ENCODE assay signal across 14 mouse cellular contexts in genomic region chr6:72369557-72369956, GRCm38 (mm10). TPM values are rescaled to one million over a fixed set of nuclear protein-coding genes. Genes with fewer than 3 reads are reported as not detected.
A peak's percentile ranks its signal among the peaks of the same experiment; 100 is the strongest.
DNase-seq lines count a peak whose midpoint lies in the region; ATAC-seq and TF ChIP-seq lines count a peak whose summit lies in the region.
"Had no signal": no experiment of that assay in that cellular context is flagged by ENCODE, and none has a peak within 500 bp of the region (broad histone marks: within the 10 kb centered on the region; RNA-seq: fewer than 3 reads in every experiment).

No protein-coding gene starts in this region.

- no peak overlapping the region for H3K4me2 ChIP-seq in forebrain, embryonic 12.5 days
- H3K4me2 ChIP-seq: forebrain, embryonic 13.5 days; hindbrain, embryonic 15.5 days; limb, embryonic 13.5 days; midbrain, embryonic 15.5 days had no signal

- H3K9ac ChIP-seq in MEL (ENCODE audit: control insufficient read depth, low read depth, low read length, poor library complexity, severe bottlenecking), result no peak overlapping the region
- no peak overlapping the region for H3K9ac ChIP-seq in forebrain, embryonic 12.5 days
- H3K9ac ChIP-seq: forebrain, embryonic 13.5 days; hindbrain, embryonic 15.5 days; limb, embryonic 13.5 days; midbrain, embryonic 15.5 days had no signal

- no peak overlapping the region for H3K27ac ChIP-seq in left cerebral cortex, adult 2 months
- no peak overlapping the region for H3K27ac ChIP-seq in MEL (ENCODE audit: control insufficient read depth, low read depth, low read length)
- no peak overlapping the region for H3K27ac ChIP-seq in forebrain, embryonic 12.5 days
- H3K27ac ChIP-seq: forebrain, embryonic 13.5 days; hindbrain, embryonic 15.5 days; limb, embryonic 13.5 days; midbrain, embryonic 15.5 days had no signal

- no peak for DNase-seq in left cerebral cortex, adult 2 months (ENCODE audit: extremely low spot score in 1 of 2, low spot score in 2 of 2)
- DNase-seq in left cerebral cortex, adult 8-10 months (ENCODE audit: low spot score in 2 of 2), result no peak
- no peak for DNase-seq in MEL (ENCODE audit: low read depth, low spot score)
- no peak for DNase-seq in urinary bladder, postnatal 14 days (ENCODE audit: low spot score)
- DNase-seq: cerebellum, adult 9-11 months; gastrocnemius, postnatal 25 days; layer of hippocampus, postnatal 36 days had no signal

- peak; percentile 57 for ATAC-seq in inflammation-experienced regulatory T-cells, adult 6 months
- no peak for ATAC-seq in forebrain, embryonic 12.5 days (ENCODE audit: low FRiP score)
- ATAC-seq: forebrain, embryonic 13.5 days; midbrain, embryonic 15.5 days had no signal

- no peak for TF ChIP-seq RAD21 in MEL (IDR thresholded peaks at IDR 0.05; ENCODE audit: low read depth, low read length)

- intact Hi-C loops in left cerebral cortex, adult 2 months (cut with DNase I), result no loop called here

- H3K36me3 ChIP-seq in E14TG2a.4 (ENCODE audit: insufficient read depth, low read length), result no peaks in the 10 kb centered on the region
- peaks cover 2 to 17% of the 10 kb centered on the region in 2 experiments; a peak in 3 of 4 replicates for H3K36me3 ChIP-seq in MEL (ENCODE audit: control insufficient read depth in 1 of 2, insufficient read depth in 2 of 2, low read length in 2 of 2)
- no peaks in the 10 kb centered on the region for H3K36me3 ChIP-seq in forebrain, embryonic 12.5 days (replicated peaks)
- H3K36me3 ChIP-seq: hindbrain, embryonic 15.5 days; limb, embryonic 13.5 days; midbrain, embryonic 15.5 days had no signal

- no peak for TF ChIP-seq EP300 in MEL (IDR thresholded peaks at IDR 0.05; ENCODE audit: low read depth in 1 of 2, low read length in 2 of 2)

- peaks cover 21% of the 10 kb centered on the region for H3K4me1 ChIP-seq in E14TG2a.4 (replicated peaks; ENCODE audit: low read depth, low read length)
- H3K4me1 ChIP-seq in MEL (ENCODE audit: control insufficient read depth in 1 of 2, insufficient read depth in 2 of 2, low read length in 2 of 2), result peaks cover 2 to 14% of the 10 kb centered on the region in 2 experiments; a peak in 3 of 4 replicates
- H3K4me1 ChIP-seq in forebrain, embryonic 12.5 days, result no peaks in the 10 kb centered on the region
- H3K4me1 ChIP-seq: forebrain, embryonic 13.5 days; hindbrain, embryonic 15.5 days; midbrain, embryonic 15.5 days had no signal

- peaks cover 14% of the 10 kb centered on the region for H3K27me3 ChIP-seq in E14TG2a.4 (ENCODE audit: insufficient read depth, low read length)
- H3K27me3 ChIP-seq in MEL (ENCODE audit: control insufficient read depth in 1 of 2, insufficient read depth in 2 of 2, low read length in 2 of 2), result no peaks in the 10 kb centered on the region
- H3K27me3 ChIP-seq in forebrain, embryonic 12.5 days, result peaks cover 10% of the 10 kb centered on the region; the same call in 1 of the 2 replicates
- H3K27me3 ChIP-seq: hindbrain, embryonic 15.5 days; limb, embryonic 13.5 days; midbrain, embryonic 15.5 days had no signal

- H3K9me3 ChIP-seq in E14TG2a.4 (ENCODE audit: low read length) (no peaks in the 10 kb centered on the region), MEL (replicated peaks; ENCODE audit: insufficient read depth, low read length) (no peaks in the 10 kb centered on the region)
- H3K9me3 ChIP-seq in forebrain, embryonic 12.5 days, result no peaks in the 10 kb centered on the region
- H3K9me3 ChIP-seq: forebrain, embryonic 13.5 days; hindbrain, embryonic 15.5 days; limb, embryonic 13.5 days; midbrain, embryonic 15.5 days had no signal

- peak; percentile 9 for TF ChIP-seq CTCF in left cerebral cortex, adult 2 months (IDR thresholded peaks at IDR 0.05)
- TF ChIP-seq CTCF in E14TG2a.4 (conservative IDR thresholded peaks at IDR 0.05; ENCODE audit: low read length) (peak; percentile 50), MEL (IDR thresholded peaks at IDR 0.05 in 2 of 3, conservative IDR thresholded peaks at IDR 0.05 in 1 of 3; ENCODE audit: control insufficient read depth in 1 of 3, insufficient read depth in 1 of 3, low read depth in 2 of 3, low read length in 3 of 3, poor library complexity in 1 of 3, severe bottlenecking in 1 of 3) (peak; percentile 7 to 40 (median 13); a peak in 4 of 6 replicates)

- peaks cover 18% of the 10 kb centered on the region for H3K79me2 ChIP-seq in MEL (ENCODE audit: control insufficient read depth, insufficient read depth, low read length, poor library complexity)

- H3K4me3 ChIP-seq in left cerebral cortex, adult 2 months, result no peak overlapping the region
- H3K4me3 ChIP-seq in E14TG2a.4 (replicated peaks; ENCODE audit: low read length) (peak overlapping the region; percentile 45; the same call in 1 of the 2 replicates), MEL (ENCODE audit: control insufficient read depth in 1 of 2, insufficient read depth in 1 of 2, low read depth in 2 of 2, low read length in 2 of 2) (no peak overlapping the region)
- no peak overlapping the region for H3K4me3 ChIP-seq in forebrain, embryonic 12.5 days (replicated peaks)
- H3K4me3 ChIP-seq: forebrain, embryonic 13.5 days; hindbrain, embryonic 15.5 days; limb, embryonic 13.5 days; midbrain, embryonic 15.5 days had no signal

- whole genome bisulfite sequencing in forebrain, embryonic 12.5 days, result 88% methylated on average over 4 of the region's 4 CpGs

- no peak for TF ChIP-seq POLR2A in MEL (IDR thresholded peaks at IDR 0.05; ENCODE audit: control insufficient read depth in 1 of 2, insufficient read depth in 1 of 2, low read depth in 1 of 2, low read length in 2 of 2, poor library complexity in 1 of 2)

TF ChIP-seq in MEL, 35 proteins besides CTCF, POLR2A, EP300 and RAD21 (continues in another document):
- TF ChIP-seq UBTF (IDR thresholded peaks at IDR 0.05; ENCODE audit: borderline replicate concordance, insufficient read depth, low read depth, low read length) (no peak), BHLHE40 (IDR thresholded peaks at IDR 0.05; ENCODE audit: borderline replicate concordance, low read depth, low read length) (no peak), MAFK (IDR thresholded peaks at IDR 0.05; ENCODE audit: borderline replicate concordance, low read depth, low read length) (no peak), ZC3H11A (IDR thresholded peaks at IDR 0.05; ENCODE audit: low read depth, low read length) (no peak), SIN3A (IDR thresholded peaks at IDR 0.05; ENCODE audit: low read length) (no peak), GATA1 (IDR thresholded peaks at IDR 0.05; ENCODE audit: low read depth, low read length) (no peak), RCOR1 (IDR thresholded peaks at IDR 0.05; ENCODE audit: low read depth, low read length) (no peak), MYB (IDR thresholded peaks at IDR 0.05; ENCODE audit: low read depth, low read length) (no peak), ETS1 (IDR thresholded peaks at IDR 0.05; ENCODE audit: low read depth, low read length) (no peak), CHD2 (IDR thresholded peaks at IDR 0.05; ENCODE audit: low read length) (no peak), MXI1 (IDR thresholded peaks at IDR 0.05; ENCODE audit: low read depth, low read length) (no peak), ELF1 (IDR thresholded peaks at IDR 0.05; ENCODE audit: low read depth, low read length) (no peak)

RNA-seq across cellular contexts. Expression of gene Rnf181, which starts 2.8 kb away (rescaled TPM):
- 10 to 100 TPM; 75.7 to 75.9 TPM for total RNA-seq in left cerebral cortex, adult 2 months (2021)
- total RNA-seq in left cerebral cortex, adult 8-10 months (2022), result 10 to 100 TPM; 76.4 to 85.1 (median 81.5) TPM
- 47.2 and 50.7 TPM in 2 replicates for total RNA-seq in MEL (2012; rRNA removed)
- 100 to 1,000 TPM; 107 to 268 TPM for polyA plus RNA-seq in MEL (2012; ENCODE audit: insufficient read depth in 1 of 2, insufficient read length in 2 of 2, low read depth in 1 of 2, low replicate concordance in 2 of 2, missing spikeins in 1 of 2)
- 100 to 1,000 TPM; 107 to 150 (median 144) TPM for polyA plus RNA-seq in inflammation-experienced regulatory T-cells, adult 6 months (2017; shearing (Covaris generic))
- 97.4 and 97.5 TPM in 2 replicates for polyA plus RNA-seq in forebrain, embryonic 12.5 days (2016; fragmentation: Nextera tagmentation; extraction: Ambion mirVana)

RNA-seq across cellular contexts. Expression of gene Vamp5, which starts 10.7 kb away (rescaled TPM):
- total RNA-seq in left cerebral cortex, adult 2 months (2021), result 1 to 10 TPM; 6.3 to 6.8 TPM
- total RNA-seq in left cerebral cortex, adult 8-10 months (2022), result 1 to 10 TPM; 4.4 to 8.6 (median 6.9) TPM
- total RNA-seq in MEL (2012; rRNA removed), result 490 and 593 TPM in 2 replicates
- 100 to 1,000 TPM in 1 of 2 experiments, not detected in 1; 465 TPM for polyA plus RNA-seq in MEL (2012; ENCODE audit: insufficient read depth in 1 of 2, insufficient read length in 2 of 2, low read depth in 1 of 2, low replicate concordance in 2 of 2, missing spikeins in 1 of 2)
- 10 to 100 TPM; 67.7 to 70.9 (median 69.7) TPM for polyA plus RNA-seq in inflammation-experienced regulatory T-cells, adult 6 months (2017; shearing (Covaris generic))
- polyA plus RNA-seq in forebrain, embryonic 12.5 days (2016; fragmentation: Nextera tagmentation; extraction: Ambion mirVana), result 6.0 and 7.6 TPM in 2 replicates

RNA-seq across cellular contexts. Expression of gene Tmem150a, which starts 14.3 kb away (rescaled TPM):
- total RNA-seq in left cerebral cortex, adult 2 months (2021), result 1 to 10 TPM; 8.0 to 9.7 TPM
- 10 to 100 TPM in 2 of 4 experiments, 1 to 10 TPM in 2; 8.9 to 12.8 (median 10.7) TPM for total RNA-seq in left cerebral cortex, adult 8-10 months (2022)
- total RNA-seq in MEL (2012; rRNA removed), result 0.15 and 0.16 TPM in 2 replicates
- 1 to 10 TPM in 1 of 2 experiments, not detected in 1; 2.5 TPM for polyA plus RNA-seq in MEL (2012; ENCODE audit: insufficient read depth in 1 of 2, insufficient read length in 2 of 2, low read depth in 1 of 2, low replicate concordance in 2 of 2, missing spikeins in 1 of 2)
- 1 to 10 TPM in 1 of 3 experiments, under 1 TPM in 2; 0.57 to 1.1 (median 0.67) TPM for polyA plus RNA-seq in inflammation-experienced regulatory T-cells, adult 6 months (2017; shearing (Covaris generic))
- 4.0 and 4.1 TPM in 2 replicates for polyA plus RNA-seq in forebrain, embryonic 12.5 days (2016; fragmentation: Nextera tagmentation; extraction: Ambion mirVana)

RNA-seq across cellular contexts. Expression of gene Vamp8, which starts 20.9 kb away (rescaled TPM):
- 10 to 100 TPM; 11.7 to 15.4 TPM for total RNA-seq in left cerebral cortex, adult 2 months (2021)
- 10 to 100 TPM; 16.5 to 23.2 (median 18.5) TPM for total RNA-seq in left cerebral cortex, adult 8-10 months (2022)
- total RNA-seq in MEL (2012; rRNA removed), result 130 and 164 TPM in 2 replicates
- 100 to 1,000 TPM in 1 of 2 experiments, not detected in 1; 179 TPM for polyA plus RNA-seq in MEL (2012; ENCODE audit: insufficient read depth in 1 of 2, insufficient read length in 2 of 2, low read depth in 1 of 2, low replicate concordance in 2 of 2, missing spikeins in 1 of 2)
- polyA plus RNA-seq in inflammation-experienced regulatory T-cells, adult 6 months (2017; shearing (Covaris generic)), result 100 to 1,000 TPM; 338 to 440 (median 338) TPM
- polyA plus RNA-seq in forebrain, embryonic 12.5 days (2016; fragmentation: Nextera tagmentation; extraction: Ambion mirVana), result 24.6 and 26.0 TPM in 2 replicates

RNA-seq across cellular contexts. Expression of gene 0610030E20Rik, which starts 22.4 kb away (rescaled TPM):
- total RNA-seq in left cerebral cortex, adult 2 months (2021), result 10 to 100 TPM; 17.3 to 17.7 TPM
- total RNA-seq in left cerebral cortex, adult 8-10 months (2022), result 10 to 100 TPM; 14.7 to 19.1 (median 17.6) TPM
- total RNA-seq in MEL (2012; rRNA removed), result 13.8 and 14.2 TPM in 2 replicates
- polyA plus RNA-seq in MEL (2012; ENCODE audit: insufficient read depth in 1 of 2, insufficient read length in 2 of 2, low read depth in 1 of 2, low replicate concordance in 2 of 2, missing spikeins in 1 of 2), result 10 to 100 TPM in 1 of 2 experiments, not detected in 1; 28.5 TPM
- 10 to 100 TPM; 18.2 to 25.5 (median 19.7) TPM for polyA plus RNA-seq in inflammation-experienced regulatory T-cells, adult 6 months (2017; shearing (Covaris generic))
- polyA plus RNA-seq in forebrain, embryonic 12.5 days (2016; fragmentation: Nextera tagmentation; extraction: Ambion mirVana), result 28.5 and 30.4 TPM in 2 replicates

Comparison
In these comparisons a context has a peak if more than half of its experiments do, and no peak if none do; other contexts are left out.
1. RNA of gene Vamp5, which starts 10.7 kb away (total RNA-seq): 490 to 593 TPM in MEL; 4.4 to 8.6 TPM in left cerebral cortex, adult 8-10 months and 6.3 to 6.8 TPM in left cerebral cortex, adult 2 months; every median in the first group is over 10 times any median in the second.
2. Peak in every context shown above with its lines, with median percentiles within 50 percentile points of each other: CTCF ChIP-seq.